Mouse (Mus musculus) MEL (cell line): Measurements from ENCODE around the gene Krtap5-5.
"Not testable (repeated sequence)": the region's sequence is repeated elsewhere in the genome, so short reads cannot be mapped to it uniquely, and the experiment has no call there.

Experiments
- EP300 ChIP-seq, 2 experiments: IDR thresholded peaks; 2 replicates each; pipeline ENCODE4 v1.6.1; 2011; ENCODE audit warnings: improper control_type of control experiment in 2 of 2, low read length in 2 of 2, low read depth in 1 of 2, mild to moderate bottlenecking in 1 of 2
- GATA1 ChIP-seq: IDR thresholded peaks from 2 replicates; pipeline ENCODE4 v1.6.1; 2011; ENCODE audit warnings: low read depth, low read length, improper control_type of control experiment

- TF ChIP-seq EP300 (IDR thresholded peaks at IDR 0.05; ENCODE audit: low read depth in 1 of 2, low read length in 2 of 2); GATA1: not testable (repeated sequence)
Observed at GRCm38 (mm10) chr7:142229871-142230270, at the start of gene Krtap5-5.
